Mouse (Mus musculus): ENCODE data around the gene Mphosph8. TPM values are rescaled to one million over a fixed set of nuclear protein-coding genes. Genes with fewer than 3 reads are reported as not detected.

Mphosph8 gene
- 10 to 100 TPM; 10.7 to 13.4 TPM for total RNA-seq (2021)
- long read RNA-seq, experiment 1, transcript Mphosph8-201 (14 exons, 2,939 nt), result major isoform, 7 of 9 reads
- long read RNA-seq, experiment 1, partial matches to known transcripts, result 2 of 9 reads
- long read RNA-seq, experiment 1, other reads (novel, unspliced or antisense), result 0 of 9 reads
- long read RNA-seq, experiment 2, transcript Mphosph8-201 (14 exons, 2,939 nt), result major isoform, 9 of 15 reads
- long read RNA-seq, experiment 2, partial matches to known transcripts, result 1 of 15 reads
- long read RNA-seq, experiment 2, other reads (novel, unspliced or antisense), result 5 of 15 reads

DNA sequence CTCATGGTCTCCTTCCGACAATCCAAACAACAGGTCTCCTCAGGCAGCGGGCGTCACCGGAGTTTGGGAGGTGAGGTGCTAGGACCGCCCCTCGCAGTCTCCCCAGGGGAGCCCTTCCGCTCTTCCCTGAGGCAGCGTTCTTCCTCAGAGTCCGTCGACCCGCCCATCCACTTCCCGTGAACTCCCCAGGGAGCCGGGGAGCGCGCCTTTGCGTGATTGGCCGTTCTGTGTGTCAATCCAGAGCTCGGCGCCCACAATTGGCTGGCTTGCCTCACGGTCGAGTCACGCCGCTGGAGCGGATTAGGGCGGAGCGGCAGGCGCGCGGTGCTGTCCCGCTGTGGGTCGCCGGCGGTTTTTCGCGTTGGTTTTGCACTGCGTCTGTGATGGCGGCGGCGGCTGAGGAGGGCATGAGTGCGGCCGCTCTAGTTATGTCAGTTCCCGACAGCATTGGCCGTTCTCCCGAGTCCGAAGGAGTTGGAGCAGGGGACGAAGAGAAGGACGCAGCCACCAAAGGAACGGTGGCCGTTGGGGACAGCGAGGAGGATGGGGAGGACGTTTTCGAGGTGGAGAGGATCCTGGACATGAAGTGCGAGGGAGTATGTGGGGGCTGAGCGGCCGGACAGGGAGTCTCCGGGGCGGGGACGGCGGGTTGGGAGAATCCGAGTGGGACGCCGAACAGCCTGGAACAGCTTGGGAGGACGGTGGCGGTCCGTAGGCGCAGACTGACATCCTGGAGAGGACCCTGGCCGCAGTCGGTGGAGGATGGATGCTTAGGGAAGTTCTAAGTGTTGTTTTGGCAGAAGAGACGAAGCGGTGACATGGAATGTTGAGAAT is at the start of gene Mphosph8:
TSS of gene Mphosph8 (plus strand) at position 280 of the 834 bp plus-strand sequence.
- DNase-seq, result peak; percentile 99
- intact Hi-C loops (cut with DNase I), result no loop called here

GRCm38 (mm10) chr14:56620425-56620824 is 47.6 kb upstream of the Mphosph8 start:
- intact Hi-C loops (cut with DNase I), result no loop called here
- DNase-seq, result no peak

DNA sequence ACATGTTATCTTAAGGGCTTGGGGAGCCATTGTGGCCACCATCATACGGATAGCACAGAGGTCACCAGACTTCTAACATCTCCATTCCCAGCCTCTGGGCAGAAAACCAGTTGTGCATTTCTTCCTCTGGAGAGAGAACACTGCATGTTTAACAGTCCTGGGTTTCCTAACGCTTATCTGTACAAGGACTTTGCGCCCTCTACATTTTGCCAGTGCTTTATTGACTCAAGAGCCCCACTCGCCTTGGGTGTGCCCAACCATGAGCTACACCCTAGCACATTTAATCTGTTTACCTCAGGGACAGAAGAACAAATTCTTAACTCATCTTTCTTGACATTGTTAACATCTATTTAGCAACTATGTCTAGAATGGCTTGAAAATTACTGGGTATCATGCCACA is 41.8 kb upstream of the Mphosph8 start:
- DNase-seq, result no peak
- intact Hi-C loops (cut with DNase I), result no loop called here

DNA sequence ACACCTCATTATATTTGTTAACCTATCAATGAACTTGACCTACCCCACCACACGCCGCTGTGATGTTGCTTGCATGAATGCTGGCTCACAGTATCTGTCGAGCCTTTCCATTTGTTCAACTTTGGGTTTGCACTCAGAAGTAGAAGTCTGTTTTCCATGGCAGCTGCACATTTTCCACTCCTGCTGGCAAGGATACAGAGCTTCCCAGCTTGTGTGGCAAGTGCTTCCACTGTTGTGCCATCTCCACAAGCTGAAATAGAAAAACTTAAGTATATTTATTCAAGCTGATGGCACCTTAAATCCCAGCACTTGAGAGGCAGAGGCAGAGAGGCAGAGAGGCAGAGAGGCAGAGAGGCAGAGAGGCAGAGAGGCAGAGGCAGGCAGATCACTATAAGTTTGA is 39.7 kb upstream of the Mphosph8 start:
- DNase-seq, result no peak
- intact Hi-C loops (cut with DNase I), result no loop called here

DNA sequence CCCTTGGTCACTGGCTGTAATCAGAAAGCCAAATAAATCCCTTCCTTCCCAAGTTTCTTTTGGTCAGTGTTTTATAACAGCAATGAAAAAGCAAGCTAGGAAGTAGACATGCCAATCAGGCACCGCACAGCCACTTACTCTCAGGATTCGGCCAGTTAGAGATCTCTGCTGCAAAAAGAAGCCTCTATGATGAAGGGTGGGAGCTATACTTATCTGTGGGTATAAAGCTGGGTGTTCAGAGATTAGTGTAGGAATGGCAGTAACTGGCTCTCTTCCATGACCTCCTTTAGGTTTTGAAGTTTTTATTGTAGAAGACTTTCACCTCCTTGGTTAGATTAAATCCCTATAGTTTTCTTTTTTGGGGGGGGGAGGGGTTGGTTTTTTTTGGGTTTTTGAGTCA is 36.9 kb upstream of the Mphosph8 start:
- intact Hi-C loops (cut with DNase I), result no loop called here
- DNase-seq, result no peak

GRCm38 (mm10) chr14:56647206-56647605 is 20.8 kb upstream of the Mphosph8 start:
- DNase-seq, result no peak
- intact Hi-C loops (cut with DNase I), result no loop called here

- no peak for DNase-seq
- intact Hi-C loops (cut with DNase I), result no loop called here
Observed at GRCm38 (mm10) chr14:56649448-56649847, 18.6 kb upstream of the Mphosph8 start.

DNA sequence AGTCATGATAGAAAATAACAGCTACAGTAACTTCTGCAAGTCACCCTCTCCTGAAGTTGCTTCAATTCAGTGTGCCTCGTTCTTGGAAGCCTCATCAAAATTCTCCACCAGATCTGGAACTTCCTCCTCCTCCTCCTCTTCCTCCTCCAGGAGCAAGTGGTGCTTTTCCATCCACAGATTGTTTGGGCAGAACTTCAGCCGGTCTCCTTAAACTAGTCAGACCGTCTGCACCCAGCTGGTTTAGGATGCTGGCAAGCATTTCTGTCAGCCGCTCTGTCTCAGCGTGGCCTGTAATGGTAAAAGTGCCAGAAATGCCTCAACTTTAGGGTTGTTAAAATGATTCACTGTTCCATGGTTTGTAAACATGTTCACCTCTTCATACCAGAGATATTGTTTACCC is 2.4 kb upstream of the Mphosph8 start:
- no peak for DNase-seq
- intact Hi-C loops (cut with DNase I), result no loop called here

GRCm38 (mm10) chr14:56666909-56667308 is 1.1 kb upstream of the Mphosph8 start:
- intact Hi-C loops (cut with DNase I), result no loop called here
- DNase-seq, result no peak

DNA sequence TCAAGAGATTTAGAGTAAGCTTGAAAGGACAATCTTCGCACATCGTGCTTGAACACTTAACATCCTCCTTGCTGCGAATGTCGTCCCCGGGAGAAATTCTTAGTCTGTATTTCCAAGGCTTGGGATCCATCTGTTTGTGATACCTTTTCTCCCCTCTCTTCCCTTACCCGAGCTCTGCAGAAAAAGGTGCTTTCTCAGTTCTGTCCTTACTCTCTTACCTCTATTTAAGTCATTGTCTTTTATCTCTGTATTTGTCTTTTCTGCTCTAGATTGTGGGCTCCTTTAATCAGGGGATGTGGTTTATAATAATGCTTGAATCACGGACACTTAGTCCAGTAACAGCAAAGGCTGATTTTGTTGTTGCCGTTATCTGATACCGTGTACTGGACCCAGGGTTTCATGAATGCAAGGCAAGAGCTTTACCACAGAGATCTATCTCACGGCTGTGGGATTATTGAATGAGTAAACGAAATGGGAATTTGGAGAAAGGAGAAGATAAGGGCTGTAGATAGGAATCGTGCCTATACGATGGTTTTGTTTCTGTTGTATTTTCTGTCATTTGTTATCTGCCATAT is 1.1 kb downstream of the Mphosph8 start:
- no peak for DNase-seq
- intact Hi-C loops (cut with DNase I), result no loop called here

GRCm38 (mm10) chr14:56685426-56685825 is 17.4 kb downstream of the Mphosph8 start:
- no peak for DNase-seq
- intact Hi-C loops (cut with DNase I), result loop anchor here (10.0 kb wide), 1 partner anchor 249 kb away; no protein-coding TSS in a partner anchor

GRCm38 (mm10) chr14:56689116-56689515 is 21.1 kb downstream of the Mphosph8 start:
- DNase-seq, result no peak
- intact Hi-C loops (cut with DNase I), result loop anchor here (10.0 kb wide), 1 partner anchor 246 kb away; no protein-coding TSS in a partner anchor

DNA sequence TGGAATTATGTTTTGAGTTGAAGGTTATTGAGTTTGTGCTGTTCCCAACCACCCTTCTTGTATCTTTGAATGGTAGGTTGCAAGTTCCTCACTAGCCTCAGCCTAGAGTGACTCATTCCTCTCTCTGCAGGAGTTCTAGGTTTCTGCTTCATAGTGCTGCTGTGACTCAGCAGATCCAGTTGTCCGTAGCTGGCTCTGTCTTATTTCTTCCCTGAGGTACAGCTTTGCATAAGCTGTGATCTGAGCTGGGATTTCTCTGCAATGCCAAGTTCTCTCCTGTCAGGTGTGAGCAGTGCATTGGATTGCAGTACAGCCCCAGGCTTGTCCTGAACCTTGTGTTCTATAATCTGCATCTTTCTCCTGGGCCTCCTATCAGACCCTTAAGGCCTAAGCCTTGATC is 21.7 kb downstream of the Mphosph8 start:
- no peak for DNase-seq
- intact Hi-C loops (cut with DNase I), result loop anchor here (10.0 kb wide), 1 partner anchor 245 kb away; no protein-coding TSS in a partner anchor

GRCm38 (mm10) chr14:56695495-56695894 is 27.4 kb downstream of the Mphosph8 start:
- intact Hi-C loops (cut with DNase I), result no loop called here
- DNase-seq, result no peak

DNA sequence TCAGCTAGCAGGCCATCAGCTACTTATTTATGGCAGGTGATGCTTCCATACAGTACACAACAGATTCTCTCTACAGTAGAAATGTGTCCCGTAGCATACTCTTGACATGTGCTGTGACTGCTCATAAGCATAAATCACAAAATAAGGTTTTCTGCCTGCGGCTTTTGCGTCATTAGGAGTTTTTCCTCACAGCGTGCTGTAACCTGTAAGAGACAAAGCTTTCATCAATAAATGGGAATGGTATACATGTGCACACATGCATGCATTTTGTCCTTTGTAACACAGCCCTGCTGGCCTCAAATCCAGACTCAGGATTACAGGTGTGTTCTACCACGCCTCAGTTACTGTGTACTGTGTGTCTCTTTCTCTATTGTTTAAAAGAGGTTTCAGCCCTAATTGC is 29.8 kb downstream of the Mphosph8 start:
- no peak for DNase-seq
- intact Hi-C loops (cut with DNase I), result no loop called here

- no peak for DNase-seq
- intact Hi-C loops (cut with DNase I), result no loop called here
Observed at GRCm38 (mm10) chr14:56702644-56703043, 34.6 kb downstream of the Mphosph8 start.

DNA sequence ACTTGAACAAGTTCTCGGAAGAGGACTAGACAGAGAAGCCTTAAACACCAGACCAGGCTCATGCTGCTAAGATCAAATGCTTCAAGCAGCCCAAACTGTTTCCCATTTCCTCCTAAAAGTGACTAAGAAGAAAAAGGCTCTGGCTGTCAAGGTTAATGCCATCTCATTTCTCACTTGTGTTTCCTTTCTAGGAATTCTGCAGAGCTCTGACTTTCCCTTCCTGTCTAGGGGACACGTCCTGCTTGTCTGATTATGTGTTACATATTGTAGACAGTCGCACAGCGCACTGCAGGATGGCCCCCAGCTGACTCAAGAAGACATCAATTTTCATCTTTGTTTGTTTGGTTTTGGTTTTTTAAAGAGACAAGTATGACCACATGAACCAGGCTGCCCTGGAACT is 37.6 kb downstream of the Mphosph8 start:
- no peak for DNase-seq
- intact Hi-C loops (cut with DNase I), result no loop called here

DNA sequence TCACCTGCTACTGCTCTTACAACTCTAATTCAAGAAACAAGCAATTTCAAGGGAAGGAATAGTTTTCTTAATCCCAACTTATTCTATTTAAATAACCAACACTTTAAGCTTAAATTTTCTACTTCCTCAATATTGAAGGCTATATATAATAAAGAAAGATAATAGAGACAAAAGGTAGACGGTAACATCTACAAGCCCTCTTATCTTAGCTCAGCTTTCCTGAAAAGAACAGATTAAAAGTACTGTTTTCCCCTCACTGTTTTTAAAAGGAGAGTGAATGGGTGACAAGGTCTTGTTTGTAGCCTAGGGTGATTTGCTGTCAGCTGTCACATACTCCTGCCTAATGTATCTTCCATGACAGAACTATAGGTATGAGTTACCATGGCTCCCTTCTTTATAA is 58.4 kb downstream of the Mphosph8 start:
- intact Hi-C loops (cut with DNase I), result no loop called here
- no peak for DNase-seq

- intact Hi-C loops (cut with DNase I), result no loop called here
- no peak for DNase-seq
Observed at GRCm38 (mm10) chr14:56740175-56740574, 72.1 kb downstream of the Mphosph8 start.
